Mouse (Mus musculus): ENCODE results near the gene Nop2. TPM values are rescaled to one million over a fixed set of nuclear protein-coding genes. Genes with fewer than 3 reads are reported as not detected.

Gene Nop2
- polyA plus RNA-seq, 1 experiment from 2014 or later = 49.3 TPM

- Histone ChIP-seq H3K4me1 (ENCODE audit: control insufficient read depth, insufficient read depth, low read length) (peaks cover 36% of the 10 kb centered on the region), H3K4me2 (ENCODE audit: low read length) (no peak overlapping the region), H3K27me3 (ENCODE audit: control insufficient read depth, insufficient read depth, low read depth, low read length) (no peaks in the 10 kb centered on the region), H3K9me3 (replicated peaks; ENCODE audit: control insufficient read depth, low read length, poor library complexity, severe bottlenecking) (no peaks in the 10 kb centered on the region), H3K36me3 (ENCODE audit: control insufficient read depth, insufficient read depth, low read length) (no peaks in the 10 kb centered on the region), H3K9ac (ENCODE audit: low read depth, low read length) (no peak overlapping the region), H3K27ac (ENCODE audit: low read length) (peak overlapping the region; percentile 92), H3K4me3 (ENCODE audit: low read depth, low read length) (no peak overlapping the region)
- WGBS = 65% methylated on average over 3 of the region's 3 CpGs
- ATAC-seq = no peak
Measured at GRCm38 (mm10) chr6:125094843-125095242, 36.9 kb upstream of the Nop2 start.

GRCm38 (mm10) chr6:125095391-125096278 lies 36.1 kb upstream of the Nop2 start, which contains the start of gene Chd4:
TSS of gene Chd4 (plus strand) at chr6:125095981.
- no peaks in the 10 kb centered on the region for H3K27me3 ChIP-seq (ENCODE audit: control insufficient read depth, insufficient read depth, low read depth, low read length)
- peaks cover 3% of the 10 kb centered on the region; the same call in 1 of the 2 replicates for H3K36me3 ChIP-seq (ENCODE audit: control insufficient read depth, insufficient read depth, low read length)
- under 1% methylated on average over 41 of the region's 45 CpGs for WGBS
- H3K4me1 ChIP-seq (ENCODE audit: control insufficient read depth, insufficient read depth, low read length) = peaks cover 30% of the 10 kb centered on the region
- peak within 1 kb of the TSS; percentile 73 for H3K9ac ChIP-seq (ENCODE audit: low read depth, low read length)
- H3K9me3 ChIP-seq (replicated peaks; ENCODE audit: control insufficient read depth, low read length, poor library complexity, severe bottlenecking) = no peaks in the 10 kb centered on the region
- H3K27ac ChIP-seq (ENCODE audit: low read length) = peak within 1 kb of the TSS; percentile 92
- peak; percentile 78 for ATAC-seq
- H3K4me2 ChIP-seq (ENCODE audit: low read length) = peak within 1 kb of the TSS; percentile 70
- H3K4me3 ChIP-seq (ENCODE audit: low read depth, low read length) = peak within 1 kb of the TSS; percentile 94

- Histone ChIP-seq H3K36me3 (ENCODE audit: control insufficient read depth, insufficient read depth, low read length) (peaks cover 4% of the 10 kb centered on the region; the same call in 1 of the 2 replicates), H3K4me1 (ENCODE audit: control insufficient read depth, insufficient read depth, low read length) (peaks cover 29% of the 10 kb centered on the region), H3K27ac (ENCODE audit: low read length) (peak overlapping the region; percentile 92), H3K9me3 (replicated peaks; ENCODE audit: control insufficient read depth, low read length, poor library complexity, severe bottlenecking) (no peaks in the 10 kb centered on the region), H3K27me3 (ENCODE audit: control insufficient read depth, insufficient read depth, low read depth, low read length) (no peaks in the 10 kb centered on the region), H3K4me2 (ENCODE audit: low read length) (peak overlapping the region; percentile 70), H3K4me3 (ENCODE audit: low read depth, low read length) (peak overlapping the region; percentile 94), H3K9ac (ENCODE audit: low read depth, low read length) (peak overlapping the region; percentile 73)
- under 1% methylated on average over 30 of the region's 32 CpGs for WGBS
- ATAC-seq = no peak
Measured at GRCm38 (mm10) chr6:125096279-125096596, 35.5 kb upstream of the Nop2 start.

- Histone ChIP-seq H3K27me3 (ENCODE audit: control insufficient read depth, insufficient read depth, low read depth, low read length) (no peaks in the 10 kb centered on the region), H3K36me3 (ENCODE audit: control insufficient read depth, insufficient read depth, low read length) (peaks cover 9% of the 10 kb centered on the region), H3K9ac (ENCODE audit: low read depth, low read length) (peak overlapping the region; percentile 73), H3K9me3 (replicated peaks; ENCODE audit: control insufficient read depth, low read length, poor library complexity, severe bottlenecking) (no peaks in the 10 kb centered on the region), H3K4me2 (ENCODE audit: low read length) (peak overlapping the region; percentile 70), H3K4me3 (ENCODE audit: low read depth, low read length) (peak overlapping the region; percentile 94), H3K4me1 (ENCODE audit: control insufficient read depth, insufficient read depth, low read length) (peaks cover 29% of the 10 kb centered on the region), H3K27ac (ENCODE audit: low read length) (peak overlapping the region; percentile 92)
- WGBS = under 1% methylated on average over 30 of the region's 44 CpGs
- peak; percentile 57 for ATAC-seq
Measured at GRCm38 (mm10) chr6:125096597-125097345, 34.9 kb upstream of the Nop2 start.

- peak overlapping the region; percentile 94 for H3K4me3 ChIP-seq (ENCODE audit: low read depth, low read length)
- peak overlapping the region; percentile 73 for H3K9ac ChIP-seq (ENCODE audit: low read depth, low read length)
- H3K27ac ChIP-seq (ENCODE audit: low read length) = peak overlapping the region; percentile 92
- H3K4me1 ChIP-seq (ENCODE audit: control insufficient read depth, insufficient read depth, low read length) = peaks cover 29% of the 10 kb centered on the region
- no peaks in the 10 kb centered on the region for H3K27me3 ChIP-seq (ENCODE audit: control insufficient read depth, insufficient read depth, low read depth, low read length)
- peak overlapping the region; percentile 70 for H3K4me2 ChIP-seq (ENCODE audit: low read length)
- no peaks in the 10 kb centered on the region for H3K9me3 ChIP-seq (replicated peaks; ENCODE audit: control insufficient read depth, low read length, poor library complexity, severe bottlenecking)
- WGBS = under 1% methylated on average over 12 of the region's 12 CpGs
- H3K36me3 ChIP-seq (ENCODE audit: control insufficient read depth, insufficient read depth, low read length) = peaks cover 14% of the 10 kb centered on the region
- ATAC-seq = peak; percentile 18
Measured at GRCm38 (mm10) chr6:125097346-125097689, 34.4 kb upstream of the Nop2 start.

- WGBS = 39% methylated on average over 8 of the region's 8 CpGs
- no peak for ATAC-seq
- Histone ChIP-seq H3K9ac (ENCODE audit: low read depth, low read length) (peak overlapping the region; percentile 73), H3K4me1 (ENCODE audit: control insufficient read depth, insufficient read depth, low read length) (peaks cover 29% of the 10 kb centered on the region), H3K4me3 (ENCODE audit: low read depth, low read length) (peak overlapping the region; percentile 94), H3K36me3 (ENCODE audit: control insufficient read depth, insufficient read depth, low read length) (peaks cover 20% of the 10 kb centered on the region), H3K27me3 (ENCODE audit: control insufficient read depth, insufficient read depth, low read depth, low read length) (no peaks in the 10 kb centered on the region), H3K9me3 (replicated peaks; ENCODE audit: control insufficient read depth, low read length, poor library complexity, severe bottlenecking) (no peaks in the 10 kb centered on the region), H3K27ac (ENCODE audit: low read length) (no peak overlapping the region; the same call in 1 of the 2 replicates), H3K4me2 (ENCODE audit: low read length) (peak overlapping the region; percentile 70)
Measured at GRCm38 (mm10) chr6:125097951-125098350, 33.8 kb upstream of the Nop2 start.

- peak overlapping the region; percentile 70 for H3K4me2 ChIP-seq (ENCODE audit: low read length)
- H3K9me3 ChIP-seq (replicated peaks; ENCODE audit: control insufficient read depth, low read length, poor library complexity, severe bottlenecking) = no peaks in the 10 kb centered on the region
- 53% methylated on average over 3 of the region's 3 CpGs for WGBS
- H3K27me3 ChIP-seq (ENCODE audit: control insufficient read depth, insufficient read depth, low read depth, low read length) = no peaks in the 10 kb centered on the region
- ATAC-seq = no peak
- H3K27ac ChIP-seq (ENCODE audit: low read length) = peak overlapping the region; percentile 4; the same call in 1 of the 2 replicates
- H3K9ac ChIP-seq (ENCODE audit: low read depth, low read length) = peak overlapping the region; percentile 73
- H3K4me1 ChIP-seq (ENCODE audit: control insufficient read depth, insufficient read depth, low read length) = peaks cover 29% of the 10 kb centered on the region
- peak overlapping the region; percentile 94 for H3K4me3 ChIP-seq (ENCODE audit: low read depth, low read length)
- peaks cover 22% of the 10 kb centered on the region for H3K36me3 ChIP-seq (ENCODE audit: control insufficient read depth, insufficient read depth, low read length)
Measured at GRCm38 (mm10) chr6:125098513-125098912, 33.2 kb upstream of the Nop2 start.

GRCm38 (mm10) chr6:125099421-125099971 lies 32.2 kb upstream of the Nop2 start:
- ATAC-seq = no peak
- no peaks in the 10 kb centered on the region for H3K27me3 ChIP-seq (ENCODE audit: control insufficient read depth, insufficient read depth, low read depth, low read length)
- peak overlapping the region; percentile 73 for H3K9ac ChIP-seq (ENCODE audit: low read depth, low read length)
- H3K4me2 ChIP-seq (ENCODE audit: low read length) = peak overlapping the region; percentile 70
- H3K4me3 ChIP-seq (ENCODE audit: low read depth, low read length) = peak overlapping the region; percentile 8; the same call in 1 of the 2 replicates
- peak overlapping the region; percentile 69 for H3K27ac ChIP-seq (ENCODE audit: low read length)
- H3K4me1 ChIP-seq (ENCODE audit: control insufficient read depth, insufficient read depth, low read length) = peaks cover 29% of the 10 kb centered on the region
- H3K9me3 ChIP-seq (replicated peaks; ENCODE audit: control insufficient read depth, low read length, poor library complexity, severe bottlenecking) = no peaks in the 10 kb centered on the region
- WGBS = 32% methylated on average over 5 of the region's 5 CpGs
- H3K36me3 ChIP-seq (ENCODE audit: control insufficient read depth, insufficient read depth, low read length) = peaks cover 27% of the 10 kb centered on the region
